Mouse (Mus musculus): Measurements from ENCODE around the gene Ripor3. TPM values are rescaled to one million over a fixed set of nuclear protein-coding genes. Genes with fewer than 3 reads are reported as not detected.

The Ripor3 gene
- total and polyA plus RNA-seq, 3 experiments = 0.17 TPM; not detected in 2

DNA sequence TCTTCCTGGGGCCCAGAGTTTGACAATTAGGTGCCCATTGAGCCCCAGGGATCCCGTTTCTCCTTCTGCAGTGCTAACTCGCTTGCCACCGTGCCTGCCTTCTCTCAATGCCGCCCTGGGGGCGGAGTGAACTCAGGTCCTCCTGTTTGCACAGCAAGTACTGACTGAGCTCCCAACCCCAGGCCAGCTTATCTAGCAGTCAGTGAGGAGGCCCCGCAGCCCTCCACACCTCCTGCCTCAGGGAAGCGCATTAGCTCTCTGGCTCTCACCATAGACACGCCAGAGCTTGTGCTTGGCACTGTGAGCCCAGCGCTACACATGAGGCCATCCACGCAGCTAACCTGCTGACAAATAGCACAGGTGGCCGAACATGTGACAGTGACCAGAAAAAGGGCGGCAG lies 22.8 kb downstream of the Ripor3 start:
- dilution Hi-C loops (cut with MboI; ENCODE audit: extremely low pct_ligation_motif_present, extremely low pct_unique_long_range_greater_than_20kb, low sequenced_read_pairs) = no loop called here
- Histone ChIP-seq H3K27me3 (replicated peaks) (peaks cover 38% of the 10 kb centered on the region), H3K36me3 (replicated peaks in 1 of 2; ENCODE audit: control insufficient read depth in 1 of 2, insufficient read depth in 1 of 2, low read length in 1 of 2) (no peaks in the 10 kb centered on the region), H3K9me3 (replicated peaks; ENCODE audit: low read length) (no peaks in the 10 kb centered on the region), H3K9ac (ENCODE audit: insufficient read depth, low read depth) (no peak overlapping the region), H3K4me3 (replicated peaks in 1 of 3; ENCODE audit: low read depth in 2 of 3, low read length in 2 of 3, poor library complexity in 1 of 3) (no peak overlapping the region), H3K4me1 (ENCODE audit: control insufficient read depth in 1 of 2, insufficient read depth in 2 of 2) (peaks cover 5 to 9% of the 10 kb centered on the region in 2 experiments; a peak in 3 of 4 replicates), H3K4me2 (ENCODE audit: insufficient read depth, low read depth, poor library complexity, severe bottlenecking) (no peak overlapping the region), H3K27ac (ENCODE audit: insufficient read depth, low read depth) (no peak overlapping the region), H3K79me2 (replicated peaks; ENCODE audit: control insufficient read depth, extremely low read depth, insufficient read depth, poor library complexity, severe bottlenecking) (no peaks in the 10 kb centered on the region)
- DNase-seq (ENCODE audit: extremely low read depth) = no peak
- in situ Hi-C loops (cut with MboI; ENCODE audit: low pct_ligation_motif_present, low pct_unique_long_range_greater_than_20kb, low sequenced_read_pairs) = no loop called here
- no peak for TF ChIP-seq IRF4 (IDR thresholded peaks at IDR 0.05; ENCODE audit: low read depth, low read length)
- TF ChIP-seq TBP (conservative IDR thresholded peaks at IDR 0.05; ENCODE audit: low read depth, low read length) = no peak
- no peak for TF ChIP-seq ZNF384 (IDR thresholded peaks at IDR 0.05; ENCODE audit: low read depth, low read length)
- TF ChIP-seq UBTF (IDR thresholded peaks at IDR 0.05; ENCODE audit: low read depth, low read length) = no peak
- TF ChIP-seq PAX5 (IDR thresholded peaks at IDR 0.05; ENCODE audit: low read length) = no peak
- TF ChIP-seq EP300 (IDR thresholded peaks at IDR 0.05; ENCODE audit: low read length) = no peak
- TF ChIP-seq MXI1 (IDR thresholded peaks at IDR 0.05; ENCODE audit: low read depth, low read length) = no peak
- TF ChIP-seq RCOR1 (conservative IDR thresholded peaks at IDR 0.05; ENCODE audit: low read depth, low read length) = no peak
- TF ChIP-seq SIN3A (IDR thresholded peaks at IDR 0.05; ENCODE audit: low read length) = no peak
- TF ChIP-seq KAT2A (IDR thresholded peaks at IDR 0.05; ENCODE audit: insufficient replicate concordance, low read length) = no peak
- no peak for TF ChIP-seq TCF12 (IDR thresholded peaks at IDR 0.05; ENCODE audit: low read depth, low read length)
- no peak for TF ChIP-seq NELFE (IDR thresholded peaks at IDR 0.05; ENCODE audit: low read depth, low read length)
- TF ChIP-seq MAZ (IDR thresholded peaks at IDR 0.05; ENCODE audit: low read depth, low read length) = no peak
- no peak for TF ChIP-seq CTCF (conservative IDR thresholded peaks at IDR 0.05 in 1 of 2, IDR thresholded peaks at IDR 0.05 in 1 of 2; ENCODE audit: low read depth in 2 of 2, low read length in 2 of 2)

DNA sequence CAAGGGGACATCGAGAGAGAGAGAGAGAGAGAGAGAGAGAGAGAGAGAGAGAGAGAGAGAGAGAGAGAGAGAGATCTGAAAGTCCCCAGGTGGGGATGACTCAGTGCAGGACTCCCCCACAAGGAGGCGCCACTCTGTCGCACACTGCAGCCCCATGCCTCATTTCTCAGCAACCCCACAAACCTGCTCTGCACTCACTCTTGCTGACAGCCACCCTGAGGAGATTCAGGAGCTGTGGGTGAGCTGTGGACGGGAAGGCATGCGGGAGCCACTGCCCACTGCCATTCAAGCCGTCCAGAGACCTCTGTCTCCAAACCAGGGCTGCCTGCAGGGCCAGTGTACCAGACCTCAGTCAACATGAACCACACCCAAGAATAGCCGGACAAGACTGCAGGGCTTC lies 23.7 kb downstream of the Ripor3 start:
- TF ChIP-seq NELFE (IDR thresholded peaks at IDR 0.05; ENCODE audit: low read depth, low read length) (0 out of 2 replicates have a peak, but pooled peaks have one; percentile 14), RAD21 (IDR thresholded peaks at IDR 0.05; ENCODE audit: low read depth, low read length) (peak; percentile 73), ZNF384 (IDR thresholded peaks at IDR 0.05; ENCODE audit: low read depth, low read length) (no peak), JUN (IDR thresholded peaks at IDR 0.05; ENCODE audit: insufficient read depth, low read depth, low read length) (no peak), MXI1 (IDR thresholded peaks at IDR 0.05; ENCODE audit: low read depth, low read length) (no peak), JUND (conservative IDR thresholded peaks at IDR 0.05; ENCODE audit: low read depth, low read length) (0 out of 2 replicates have a peak, but pooled peaks have one; percentile 16), MAX (IDR thresholded peaks at IDR 0.05; ENCODE audit: low read length) (no peak), USF1 (IDR thresholded peaks at IDR 0.05; ENCODE audit: low read depth, low read length) (no peak), HCFC1 (IDR thresholded peaks at IDR 0.05; ENCODE audit: low read depth, low read length) (no peak), MYC (IDR thresholded peaks at IDR 0.05; ENCODE audit: low read depth, low read length) (0 out of 2 replicates have a peak, but pooled peaks have one; percentile 24), CTCF (conservative IDR thresholded peaks at IDR 0.05 in 1 of 2, IDR thresholded peaks at IDR 0.05 in 1 of 2; ENCODE audit: low read depth in 2 of 2, low read length in 2 of 2) (peak; percentile 24 to 84; a peak in 2 of 4 replicates), SMC3 (IDR thresholded peaks at IDR 0.05; ENCODE audit: low read depth, low read length) (peak; percentile 83)
- no peak overlapping the region for H3K27ac ChIP-seq (ENCODE audit: insufficient read depth, low read depth)
- H3K9me3 ChIP-seq (replicated peaks; ENCODE audit: low read length) = no peaks in the 10 kb centered on the region
- H3K79me2 ChIP-seq (replicated peaks; ENCODE audit: control insufficient read depth, extremely low read depth, insufficient read depth, poor library complexity, severe bottlenecking) = no peaks in the 10 kb centered on the region
- H3K36me3 ChIP-seq (replicated peaks in 1 of 2; ENCODE audit: control insufficient read depth in 1 of 2, insufficient read depth in 1 of 2, low read length in 1 of 2) = no peaks in the 10 kb centered on the region
- H3K9ac ChIP-seq (ENCODE audit: insufficient read depth, low read depth) = no peak overlapping the region
- H3K27me3 ChIP-seq (replicated peaks) = peaks cover 31% of the 10 kb centered on the region
- no peak overlapping the region for H3K4me3 ChIP-seq (replicated peaks in 1 of 3; ENCODE audit: low read depth in 2 of 3, low read length in 2 of 3, poor library complexity in 1 of 3)
- peak; percentile 39 for DNase-seq (ENCODE audit: extremely low read depth)
- H3K4me2 ChIP-seq (ENCODE audit: insufficient read depth, low read depth, poor library complexity, severe bottlenecking) = no peak overlapping the region
- in situ Hi-C loops (cut with MboI; ENCODE audit: low pct_ligation_motif_present, low pct_unique_long_range_greater_than_20kb, low sequenced_read_pairs) (no loop called here), dilution Hi-C loops (cut with MboI; ENCODE audit: extremely low pct_ligation_motif_present, extremely low pct_unique_long_range_greater_than_20kb, low sequenced_read_pairs) (no loop called here)
- H3K4me1 ChIP-seq (ENCODE audit: control insufficient read depth in 1 of 2, insufficient read depth in 2 of 2) = peaks cover 5 to 17% of the 10 kb centered on the region in 2 experiments; a peak in 3 of 4 replicates

All from CH12.LX (cell line).